Mouse (Mus musculus) cerebellum, postnatal 25 days (tissue): ENCODE data around the gene Tmem273.

ENCODE experiments used
- DNase-seq, 2 experiments: peaks; one replicate each; pipeline ENCODE4 v3.0.0; 2021; ENCODE audit warnings: mixed read lengths in 2 of 2

The Tmem273 gene

DNA sequence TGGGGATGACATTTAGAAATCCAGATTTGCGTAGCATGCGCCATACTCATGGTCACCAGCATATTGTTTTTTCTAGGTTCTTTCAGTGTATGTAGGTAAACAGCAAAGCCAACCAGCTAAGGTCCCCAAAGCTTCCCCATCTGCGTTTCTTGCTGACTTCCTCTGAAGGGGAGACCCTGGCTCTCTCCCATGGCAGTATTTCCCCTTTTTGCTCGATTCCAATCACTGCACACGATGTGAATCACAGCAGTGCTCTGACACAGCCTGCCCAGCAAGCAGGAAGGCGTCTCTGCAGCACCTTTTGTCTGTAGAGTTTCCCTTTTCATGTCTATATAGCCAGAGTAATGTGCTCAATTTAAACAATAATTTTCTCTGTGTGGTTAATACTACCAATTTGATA lies 26.7 kb downstream of the Tmem273 start:
- DNase-seq: no peak

- DNase-seq: no peak
These were observed 29.2 kb downstream of the Tmem273 start for GRCm38 (mm10) chr14:32814961-32815360.

DNA sequence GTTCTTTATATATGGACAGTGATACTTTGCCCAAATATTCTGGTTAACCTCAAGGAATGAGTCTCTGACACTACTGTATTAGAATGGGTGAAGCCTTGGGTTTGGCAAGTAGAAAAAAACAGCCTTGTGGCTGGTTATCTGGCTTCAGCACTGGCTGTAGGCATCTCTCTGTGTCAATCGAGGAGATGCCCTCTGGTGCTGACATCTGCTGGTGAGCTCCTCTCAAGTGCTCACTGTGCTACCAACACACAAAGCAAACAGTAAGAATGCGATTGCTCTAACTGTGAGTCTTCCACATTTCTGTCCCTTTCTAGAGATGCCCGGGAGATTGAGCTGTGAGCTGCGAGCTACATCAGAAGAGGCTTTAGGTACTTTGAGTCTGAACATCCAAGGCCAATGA lies 30.8 kb downstream of the Tmem273 start:
- DNase-seq: no peak

- DNase-seq: no peak
These were observed 31.5 kb downstream of the Tmem273 start for GRCm38 (mm10) chr14:32817258-32817657.

DNA sequence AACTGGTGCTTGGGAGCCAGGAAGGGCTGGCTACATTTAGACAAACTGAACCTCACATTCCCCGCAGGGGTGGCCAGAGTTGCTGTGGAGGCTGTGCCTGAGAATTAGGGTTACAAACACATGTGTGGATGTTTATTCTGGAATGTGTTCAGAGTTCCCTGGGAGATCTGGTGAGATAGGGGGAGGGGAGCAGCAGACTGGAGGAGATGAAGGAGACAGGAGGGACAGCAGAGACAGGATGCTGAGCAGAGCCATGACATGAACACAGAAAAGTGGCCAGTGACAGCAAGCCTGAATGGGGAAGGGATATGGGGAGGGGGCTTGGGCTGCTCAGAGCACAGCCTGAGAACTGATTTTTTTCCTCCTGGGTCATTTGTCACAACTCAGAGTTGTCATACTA lies 33.5 kb downstream of the Tmem273 start:
- DNase-seq: no peak

- DNase-seq: no peak
These were observed 37.0 kb downstream of the Tmem273 start for GRCm38 (mm10) chr14:32822812-32823211.

DNA sequence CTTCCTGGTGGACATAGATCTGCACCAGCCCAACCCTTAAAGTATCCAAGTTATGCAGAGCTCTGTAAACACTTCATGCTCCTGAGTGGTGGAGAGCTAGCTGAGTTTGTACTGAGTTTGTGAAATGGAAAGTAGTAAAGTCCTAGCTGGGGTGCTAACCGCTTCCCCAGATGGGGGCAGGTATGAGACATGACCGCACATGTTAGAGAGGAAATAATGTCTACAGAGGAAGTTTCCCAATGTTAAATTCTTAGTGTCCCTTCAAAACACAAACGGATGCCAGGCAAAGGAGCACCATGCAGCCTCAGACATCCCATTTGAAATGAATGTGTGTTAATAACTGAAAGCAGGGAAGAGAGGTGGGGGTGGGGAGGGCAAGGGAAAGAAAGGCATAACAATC lies 38.1 kb downstream of the Tmem273 start:
- no peak for DNase-seq

DNA sequence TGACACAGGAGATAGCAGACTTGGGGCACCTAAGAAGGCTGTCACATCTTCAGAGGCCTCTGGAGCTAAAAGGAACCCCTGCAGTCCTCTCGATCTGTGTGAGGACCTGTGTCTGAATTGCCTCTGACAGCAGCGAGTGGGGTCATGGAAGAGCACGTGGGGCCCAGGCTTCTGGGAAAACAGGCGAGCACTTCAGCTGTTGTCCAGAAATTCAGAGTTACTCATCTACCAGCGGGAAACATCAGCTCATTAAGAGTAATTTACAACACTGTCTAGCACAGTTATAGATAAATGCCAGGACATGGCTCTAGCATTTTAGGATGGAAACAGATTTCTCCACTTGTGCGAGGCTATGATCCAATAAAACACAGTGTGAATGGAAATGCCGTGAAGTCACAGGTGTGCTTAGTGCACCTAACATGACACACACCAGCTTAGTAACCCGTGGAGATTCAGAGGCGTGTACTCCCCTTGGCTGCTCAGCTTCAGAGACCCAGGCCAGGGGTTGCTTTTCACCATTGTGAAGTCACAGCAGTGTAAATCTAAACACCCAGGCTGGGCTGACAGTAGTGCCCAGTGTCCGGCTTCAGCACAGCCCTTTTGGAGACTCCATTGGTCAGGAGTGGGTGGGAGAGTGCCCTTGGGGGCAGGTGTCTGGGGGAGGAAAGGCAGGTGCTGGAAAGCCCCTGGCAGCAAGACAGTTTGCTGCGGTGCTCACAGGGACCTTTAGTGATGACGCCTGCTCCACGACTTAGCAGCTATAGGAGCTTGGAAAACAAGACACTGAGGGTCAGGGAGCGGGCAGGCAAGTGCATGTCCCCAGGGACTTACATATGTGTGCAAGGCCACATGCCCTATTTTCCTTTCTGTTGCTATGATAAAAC lies 38.7 kb downstream of the Tmem273 start:
- DNase-seq: no peak

GRCm38 (mm10) chr14:32825426-32826032 lies 39.8 kb downstream of the Tmem273 start:
- no peak for DNase-seq

GRCm38 (mm10) chr14:32827165-32827564 lies 41.4 kb downstream of the Tmem273 start:
- DNase-seq: no peak

GRCm38 (mm10) chr14:32827994-32828650 lies 42.4 kb downstream of the Tmem273 start:
- no peak for DNase-seq

DNA sequence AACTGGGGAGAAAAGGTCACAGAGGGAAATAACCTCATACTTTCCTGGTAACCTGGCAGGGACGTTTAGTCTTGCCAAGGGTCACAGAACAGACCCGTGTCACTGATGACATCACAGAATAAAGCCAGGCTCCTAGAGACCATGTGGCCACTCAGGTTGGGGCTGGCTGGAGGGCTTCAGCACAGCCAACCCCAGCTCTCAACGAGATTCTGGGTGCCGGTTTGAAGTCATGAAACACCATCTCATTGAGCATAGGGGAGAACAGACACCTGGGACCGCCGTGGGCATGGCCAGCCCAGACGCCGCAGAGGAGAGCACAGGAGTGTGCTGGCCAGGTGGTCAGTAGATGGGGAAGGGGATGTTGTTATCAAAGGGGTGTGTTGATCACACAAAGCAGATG lies 48.1 kb downstream of the Tmem273 start, which contains the start of gene Fam170b:
Gene Fam170b (plus strand): TSS at position 116 of the 400 bp plus-strand sequence.
- DNase-seq: no peak

DNA sequence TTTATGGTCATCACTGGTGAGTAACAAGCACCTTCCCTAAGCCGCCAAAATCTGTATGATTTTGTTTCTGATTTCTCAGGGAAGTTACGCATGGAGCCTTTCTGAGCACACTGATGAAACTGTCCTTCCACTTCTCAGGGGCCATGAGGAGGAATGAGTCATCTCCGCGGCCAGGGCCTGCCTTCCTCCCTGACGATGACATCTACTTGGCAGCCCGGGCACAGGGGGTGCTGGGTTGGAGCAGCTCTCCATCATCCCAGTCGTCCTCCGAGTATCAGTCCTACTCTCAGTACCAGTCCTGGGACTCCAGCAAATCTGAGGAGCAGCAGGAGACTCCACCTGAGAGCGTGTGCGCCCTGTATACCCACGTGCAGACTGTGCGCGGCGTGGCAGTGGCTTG lies 49.4 kb downstream of the Tmem273 start:
- DNase-seq: peak in 1 of 2 experiments; percentile 27

- peak; percentile 53 for DNase-seq
These were observed 49.8 kb downstream of the Tmem273 start for GRCm38 (mm10) chr14:32835596-32835995.

GRCm38 (mm10) chr14:32836191-32836590 lies 50.4 kb downstream of the Tmem273 start:
- DNase-seq: no peak

GRCm38 (mm10) chr14:32842052-32842451 lies 56.3 kb downstream of the Tmem273 start:
- DNase-seq: no peak

- no peak for DNase-seq
These were observed 68.3 kb downstream of the Tmem273 start for GRCm38 (mm10) chr14:32854059-32854458.

DNA sequence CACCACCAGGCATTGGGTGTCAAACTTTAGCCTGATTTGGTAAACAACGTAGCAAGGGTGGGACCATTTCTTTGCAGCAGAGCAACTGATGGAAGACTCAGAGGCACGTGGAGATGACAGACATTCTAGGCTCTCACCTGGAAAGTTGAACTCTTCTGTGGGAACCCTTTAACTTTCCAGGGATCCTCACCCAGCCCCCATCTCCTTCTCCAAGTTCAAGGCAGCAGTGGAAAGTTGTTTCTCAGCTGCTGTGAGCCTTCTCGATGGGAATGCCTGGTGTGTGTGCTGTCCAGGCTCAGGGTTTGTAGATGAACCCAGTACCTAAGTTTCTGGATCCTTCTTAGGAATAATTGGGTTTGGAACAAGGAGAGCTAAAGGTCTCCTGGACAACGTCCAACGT lies 70.5 kb downstream of the Tmem273 start:
- DNase-seq: no peak

DNA sequence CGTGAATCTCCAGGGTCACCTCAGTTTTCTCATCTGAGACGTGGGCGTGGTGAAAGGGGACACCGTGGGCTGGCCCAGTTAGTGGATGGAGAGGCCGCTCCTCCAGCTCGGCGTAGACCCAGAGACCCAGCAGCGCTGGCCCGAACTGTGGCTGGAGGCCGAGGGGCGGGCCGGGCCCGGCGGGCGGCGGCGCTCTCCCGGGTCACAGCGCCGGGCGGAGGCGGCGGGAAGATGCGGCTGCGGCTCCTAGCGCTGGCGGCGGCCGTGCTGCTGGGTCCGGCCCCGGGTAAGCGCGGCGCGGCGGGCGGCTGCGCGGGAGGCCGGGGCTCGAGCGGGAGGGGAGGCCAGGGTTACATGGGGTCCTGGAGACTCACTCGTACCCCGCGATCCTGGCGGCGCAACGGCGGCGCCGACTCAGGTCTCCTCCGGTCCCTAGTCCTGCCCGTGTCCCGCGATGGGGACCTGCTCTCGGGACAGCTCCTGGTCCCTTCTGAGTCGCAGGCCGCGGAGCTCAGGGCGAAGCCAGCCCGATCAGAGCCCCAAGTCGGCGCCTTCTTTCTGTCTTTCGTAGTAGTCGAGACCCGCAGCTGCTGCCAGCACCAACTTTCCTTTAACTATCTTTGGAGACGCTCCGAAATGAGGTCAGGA lies 71.0 kb downstream of the Tmem273 start, which contains the start of gene Vstm4:
Gene Vstm4 (plus strand): TSS at position 76 of the 648 bp plus-strand sequence.
- peak; percentile 61 to 70 for DNase-seq

GRCm38 (mm10) chr14:32858361-32858760 lies 72.6 kb downstream of the Tmem273 start:
- no peak for DNase-seq

DNA sequence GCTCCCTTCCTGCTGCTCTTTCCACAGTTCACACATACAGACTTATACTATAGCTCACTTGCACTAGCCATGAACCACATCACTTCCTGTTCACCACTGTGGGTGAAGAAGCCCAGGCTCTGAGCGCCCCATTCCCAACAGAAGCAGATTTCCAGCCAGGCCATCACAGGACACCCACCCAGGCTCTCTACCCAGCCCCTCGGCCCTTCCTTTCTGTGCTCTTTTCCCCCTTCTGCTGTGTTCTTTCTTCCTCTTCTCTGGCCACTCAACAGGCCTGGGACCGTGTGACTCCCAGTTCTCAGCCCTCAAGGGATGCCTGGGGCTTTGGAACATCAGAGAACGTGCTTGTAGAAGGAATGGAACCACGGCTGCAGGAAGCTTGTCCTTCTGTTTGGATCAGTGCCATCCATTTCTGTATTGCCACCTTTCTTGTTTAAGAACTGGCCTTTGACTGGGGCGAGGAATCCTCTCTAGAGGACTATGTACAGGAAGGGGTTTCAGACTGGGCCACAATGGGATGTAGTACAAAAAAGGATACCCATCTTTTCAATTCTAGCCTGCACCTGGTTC lies 73.3 kb downstream of the Tmem273 start:
- no peak for DNase-seq

GRCm38 (mm10) chr14:32859831-32860569 lies 74.2 kb downstream of the Tmem273 start:
- DNase-seq: no peak
